Mouse (Mus musculus) heart, embryonic 10.5 days (tissue): Measurements from ENCODE around the gene Tatdn2. TPM values are rescaled to one million over a fixed set of nuclear protein-coding genes. Genes with fewer than 3 reads are reported as not detected.
"Not testable (repeated sequence)": the region's sequence is repeated elsewhere in the genome, so short reads cannot be mapped to it uniquely, and the experiment has no call there.

Experiments used
- DNase-seq: peaks from one replicate; pipeline ENCODE4 v3.0.0-alpha.2; 2017; ENCODE audit warnings: low spot score
- H3K27ac ChIP-seq: fragments of 300-500 bp; sonication (generic); 2 replicates; pipeline ENCODE4 v1.5.1; 2016; ENCODE audit warnings: mild to moderate bottlenecking
- H3K27me3 ChIP-seq: fragments of 300-500 bp; sonication (generic); 2 replicates; pipeline ENCODE4 v1.6.1; 2016; ENCODE audit warnings: mild to moderate bottlenecking; ENCODE audit not compliant: poor library complexity, insufficient read depth, severe bottlenecking
- H3K36me3 ChIP-seq: fragments of 300-500 bp; sonication (generic); 2 replicates; pipeline ENCODE4 v1.6.1; 2016; ENCODE audit warnings: mild to moderate bottlenecking, moderate library complexity
- H3K4me1 ChIP-seq: fragments of 300-500 bp; sonication (generic); 2 replicates; pipeline ENCODE4 v1.6.1; 2016; ENCODE audit warnings: mild to moderate bottlenecking
- H3K4me3 ChIP-seq: fragments of 300-500 bp; sonication (generic); 2 replicates; pipeline ENCODE4 v1.5.1; 2016; ENCODE audit warnings: mild to moderate bottlenecking, moderate library complexity
- H3K9me3 ChIP-seq: fragments of 300-500 bp; sonication (generic); 2 replicates; pipeline ENCODE4 v1.6.1; 2016; ENCODE audit warnings: mild to moderate bottlenecking, moderate library complexity
- WGBS: fragments of 180-500 bp; shearing (Covaris S2); methylation state at CpG from one replicate; pipeline ENCODE4 v1.1.7; 2016; 5-methylcytosine and 5-hydroxymethylcytosine counted together
- polyA plus RNA-seq: library from polyadenylated mRNA; unstranded; fragments of >200 nt; fragmentation: Nextera tagmentation; extraction: Ambion mirVana; gene quantifications from 2 replicates; pipeline ENCODE4 v1.2.1, GENCODE M21; 2016

Tatdn2 gene
- polyA plus RNA-seq, 1 experiment from 2014 or later: 0.84 TPM

DNA sequence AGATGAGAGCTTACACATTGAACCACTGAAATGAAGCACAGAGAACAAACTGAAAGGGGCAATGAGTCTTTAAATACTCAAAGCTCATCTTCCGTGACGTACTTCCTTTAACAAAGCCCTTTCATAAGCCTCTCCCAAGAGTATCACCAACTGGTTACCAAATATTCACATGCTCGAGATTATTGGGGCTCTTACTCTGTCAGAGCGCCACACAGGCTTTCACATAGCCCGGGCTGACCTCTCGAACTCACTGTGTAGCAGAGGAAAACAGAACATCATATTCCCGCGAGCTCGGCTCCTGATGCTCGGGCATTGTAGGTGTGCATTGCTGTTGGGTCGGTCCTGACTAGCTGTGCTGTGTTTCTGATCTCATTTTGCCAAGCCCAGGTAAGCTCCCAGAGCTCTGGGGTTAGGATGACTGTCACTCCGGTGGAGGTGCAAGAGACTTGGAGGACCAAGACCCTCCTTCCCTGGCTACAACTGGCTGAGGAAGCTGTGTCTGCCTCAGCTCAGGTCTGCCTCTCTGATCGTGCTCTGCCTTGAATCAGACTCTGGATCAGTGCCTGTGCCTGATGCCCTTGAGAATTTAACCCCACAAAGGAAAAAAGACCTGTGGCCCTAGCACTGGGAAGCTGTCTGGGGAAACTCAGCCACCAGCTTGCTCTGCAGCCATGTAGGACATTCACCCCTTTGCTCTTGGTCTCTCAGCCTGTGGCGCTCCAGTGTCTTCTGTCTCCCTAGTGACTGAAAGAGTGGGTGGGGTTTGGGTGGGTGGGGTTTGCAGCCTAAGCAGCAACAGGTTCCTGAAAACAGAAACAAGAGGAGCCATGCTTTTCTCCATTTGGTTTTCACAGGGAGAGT lies 36.1 kb upstream of the Tatdn2 start:
- peak overlapping the region; percentile 68 for H3K27ac ChIP-seq
- 71% methylated on average over 14 of the region's 14 CpGs for WGBS
- H3K4me3 ChIP-seq: no peak overlapping the region
- H3K4me1 ChIP-seq: peaks cover 31% of the 10 kb centered on the region
- no peaks in the 10 kb centered on the region for H3K9me3 ChIP-seq
- DNase-seq: no peak
- no peaks in the 10 kb centered on the region for H3K27me3 ChIP-seq
- no peaks in the 10 kb centered on the region for H3K36me3 ChIP-seq

GRCm38 (mm10) chr6:113661353-113662241 lies 35.3 kb upstream of the Tatdn2 start:
- Histone ChIP-seq H3K27ac (peak overlapping the region; percentile 68; the same call in 1 of the 2 replicates), H3K36me3 (no peaks in the 10 kb centered on the region), H3K27me3 (no peaks in the 10 kb centered on the region), H3K9me3 (no peaks in the 10 kb centered on the region), H3K4me3 (no peak overlapping the region), H3K4me1 (peaks cover 38% of the 10 kb centered on the region)
- DNase-seq: no peak
- 57% methylated on average over 12 of the region's 12 CpGs for WGBS

DNA sequence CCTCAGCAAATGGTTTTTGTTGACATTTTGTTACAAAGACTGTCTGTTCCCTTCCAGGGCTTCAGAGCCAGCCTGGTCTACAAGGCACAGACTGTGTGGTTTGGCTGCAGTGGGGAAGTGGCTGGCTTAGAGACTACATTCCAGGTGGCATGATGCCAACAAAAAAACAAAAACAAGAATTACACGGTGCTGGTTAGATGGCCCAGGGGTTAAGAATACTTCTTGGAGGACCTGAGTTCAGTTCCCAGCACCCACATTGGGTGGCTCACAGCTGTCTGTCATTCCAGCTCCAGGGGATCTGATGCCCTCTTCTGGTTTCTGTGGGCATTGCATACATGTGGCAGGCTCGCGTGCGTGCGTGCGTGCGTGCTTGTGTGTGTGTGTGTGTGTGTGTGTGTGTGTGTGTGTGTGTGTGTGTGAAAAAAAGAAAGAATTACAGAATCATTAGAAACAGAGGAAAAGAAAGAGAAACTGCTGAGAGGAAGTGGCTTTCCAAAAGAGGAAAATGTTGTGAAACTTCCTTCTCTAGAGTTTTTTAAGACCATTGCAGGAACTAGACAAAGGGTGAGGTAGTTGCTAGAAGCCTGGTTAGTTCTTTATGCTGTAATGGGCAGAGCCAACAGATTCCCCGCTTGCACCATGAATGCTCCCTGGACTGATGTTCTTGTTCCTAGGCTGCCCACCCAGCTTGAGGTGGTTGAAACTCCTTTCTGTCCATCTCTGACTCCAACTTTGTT lies 33.7 kb upstream of the Tatdn2 start:
- Histone ChIP-seq H3K4me3 (no peak overlapping the region), H3K9me3 (no peaks in the 10 kb centered on the region), H3K4me1 (peaks cover 51% of the 10 kb centered on the region), H3K27ac (no peak overlapping the region), H3K36me3 (0 out of 2 replicates have a peak, but pooled peaks cover 4% of the 10 kb centered on the region), H3K27me3 (no peaks in the 10 kb centered on the region)
- 96% methylated on average over 8 of the region's 8 CpGs for whole genome bisulfite sequencing
- no peak for DNase-seq

DNA sequence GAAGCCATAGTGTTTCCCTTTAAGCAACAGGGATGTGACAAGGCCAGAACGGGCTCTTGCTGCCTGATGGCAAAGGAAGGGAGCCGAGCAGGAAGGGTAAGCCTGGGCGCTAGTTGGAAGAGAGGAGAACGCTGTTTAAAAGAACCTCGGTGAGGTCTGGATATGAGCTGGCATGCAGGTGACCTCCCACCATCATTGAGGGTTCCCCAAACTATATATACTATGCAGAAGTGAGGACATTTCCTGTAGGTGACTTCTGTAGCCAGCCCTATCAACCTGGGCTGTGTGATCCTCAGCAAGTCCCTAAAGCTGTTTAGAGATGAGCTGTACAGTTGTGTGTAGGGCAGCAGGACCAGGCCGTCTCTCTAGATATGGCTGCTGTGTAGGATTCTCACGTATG lies 32.5 kb upstream of the Tatdn2 start:
- H3K27me3 ChIP-seq: no peaks in the 10 kb centered on the region
- H3K9me3 ChIP-seq: no peaks in the 10 kb centered on the region
- 0 out of 2 replicates have a peak, but pooled peaks cover 4% of the 10 kb centered on the region for H3K36me3 ChIP-seq
- 81% methylated on average over 7 of the region's 7 CpGs for WGBS
- DNase-seq: no peak
- H3K4me3 ChIP-seq: no peak overlapping the region
- H3K4me1 ChIP-seq: peaks cover 57% of the 10 kb centered on the region
- no peak overlapping the region for H3K27ac ChIP-seq

DNA sequence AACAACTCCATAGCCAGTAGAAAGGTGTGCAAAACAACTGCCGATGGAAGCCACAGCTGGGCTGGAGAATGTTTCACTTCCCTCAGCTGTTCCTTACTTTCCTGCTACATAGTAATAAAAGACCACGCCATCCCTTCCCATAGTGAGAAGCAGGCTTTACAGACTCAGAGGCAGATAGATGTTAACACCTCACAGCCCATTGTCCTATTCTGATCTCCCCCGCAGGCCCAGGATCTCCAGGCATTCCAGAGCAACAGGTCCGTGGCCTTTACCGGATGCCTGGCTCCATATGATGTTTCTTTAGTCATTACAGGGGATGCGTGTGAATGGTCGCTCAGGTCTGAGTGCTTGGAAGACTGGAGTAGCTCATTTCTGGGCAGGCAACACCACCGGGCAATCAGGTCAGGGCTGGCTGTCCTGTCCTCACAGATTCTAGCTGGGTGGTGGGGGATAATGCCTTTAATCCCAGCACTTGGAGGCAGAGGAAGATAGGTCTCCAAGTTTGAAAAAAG lies 29.2 kb upstream of the Tatdn2 start:
- Histone ChIP-seq H3K4me1 (peaks cover 41% of the 10 kb centered on the region), H3K9me3 (no peaks in the 10 kb centered on the region), H3K4me3 (no peak overlapping the region), H3K36me3 (0 out of 2 replicates have a peak, but pooled peaks cover 9% of the 10 kb centered on the region), H3K27ac (0 out of 2 replicates have a peak overlapping the region, but pooled peaks have one; percentile 37), H3K27me3 (no peaks in the 10 kb centered on the region)
- 54% methylated on average over 8 of the region's 8 CpGs for WGBS
- DNase-seq: no peak

DNA sequence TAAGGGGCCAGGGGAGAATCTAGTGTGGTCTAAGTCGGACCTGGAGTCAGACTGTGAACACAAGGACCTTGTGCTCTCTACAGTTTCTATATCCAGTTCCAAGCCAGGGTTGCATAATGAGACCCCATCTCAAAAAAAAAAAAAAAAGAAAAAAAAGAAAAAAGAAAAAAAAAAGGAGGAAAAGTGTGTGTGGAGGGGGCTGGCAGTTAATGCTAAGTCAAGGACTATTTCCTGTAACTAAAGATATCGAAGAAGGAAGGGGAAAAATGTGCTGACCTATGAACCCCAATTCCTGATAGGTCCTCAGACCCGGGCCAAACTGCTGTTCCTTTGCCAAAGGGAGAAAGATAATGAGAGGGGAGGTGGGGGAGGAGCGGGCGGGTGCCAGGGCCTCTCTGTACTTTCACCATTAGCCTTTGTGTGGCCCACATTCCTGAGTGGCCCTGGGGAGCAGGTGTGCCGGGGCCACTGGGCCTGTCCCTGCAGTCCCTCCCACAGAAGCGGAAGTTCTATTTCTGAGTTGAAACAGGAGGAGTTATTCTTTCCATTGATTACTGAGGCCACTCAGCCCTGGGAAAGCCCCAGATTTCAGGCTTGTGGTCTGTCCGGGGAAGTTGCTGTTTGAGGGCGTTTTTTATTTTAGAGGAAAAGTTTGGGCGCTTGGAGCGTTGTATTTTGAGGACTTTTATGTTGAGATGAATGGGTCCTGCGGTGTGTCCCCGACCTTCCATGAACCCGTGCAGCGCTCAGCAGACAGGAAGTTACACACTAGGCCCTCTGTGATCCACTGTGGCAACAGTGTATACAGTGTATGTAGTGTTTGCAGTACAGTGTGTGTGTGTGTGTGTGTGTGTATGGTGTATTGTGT lies 28.3 kb upstream of the Tatdn2 start:
- no peak for DNase-seq
- H3K27me3 ChIP-seq: no peaks in the 10 kb centered on the region
- H3K4me3 ChIP-seq: no peak overlapping the region
- H3K4me1 ChIP-seq: peaks cover 41% of the 10 kb centered on the region
- WGBS: 42% methylated on average over 15 of the region's 15 CpGs
- H3K36me3 ChIP-seq: 0 out of 2 replicates have a peak, but pooled peaks cover 12% of the 10 kb centered on the region
- no peaks in the 10 kb centered on the region for H3K9me3 ChIP-seq
- H3K27ac ChIP-seq: peak overlapping the region; percentile 83

DNA sequence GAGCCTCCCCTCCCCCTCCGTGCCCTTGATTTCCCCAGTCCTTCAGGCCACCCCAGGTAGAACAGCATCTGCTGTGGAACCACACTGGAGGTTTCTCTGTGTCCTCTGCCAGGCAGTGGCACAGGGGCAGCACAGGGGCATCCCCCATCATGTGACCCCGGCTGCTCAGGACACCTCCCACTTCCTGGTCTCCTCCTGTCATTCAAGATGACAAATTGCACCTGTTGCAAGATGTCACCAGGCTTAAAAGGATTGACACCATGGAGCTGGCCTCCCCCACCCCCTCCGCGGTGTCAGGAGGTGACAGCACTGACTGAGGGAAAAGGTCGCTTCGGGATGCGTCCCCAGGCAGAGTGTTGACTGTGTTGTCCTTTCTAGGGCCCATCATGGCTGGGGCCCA lies 27.0 kb upstream of the Tatdn2 start:
- no peaks in the 10 kb centered on the region for H3K27me3 ChIP-seq
- 0 out of 2 replicates have a peak, but pooled peaks cover 12% of the 10 kb centered on the region for H3K36me3 ChIP-seq
- no peak for DNase-seq
- WGBS: 54% methylated on average over 7 of the region's 7 CpGs
- H3K9me3 ChIP-seq: no peaks in the 10 kb centered on the region
- peaks cover 41% of the 10 kb centered on the region for H3K4me1 ChIP-seq
- H3K27ac ChIP-seq: peak overlapping the region; percentile 26; the same call in 1 of the 2 replicates
- H3K4me3 ChIP-seq: no peak overlapping the region

- H3K27ac ChIP-seq, DNase-seq, H3K36me3 ChIP-seq, H3K9me3 ChIP-seq, H3K4me3 ChIP-seq, H3K27me3 ChIP-seq: not testable (repeated sequence)
- peaks cover 30% of the 10 kb centered on the region for H3K4me1 ChIP-seq
- WGBS: 81% methylated on average over 1 of the region's 1 CpGs
These were observed 24.8 kb upstream of the Tatdn2 start for GRCm38 (mm10) chr6:113672029-113672428.

DNA sequence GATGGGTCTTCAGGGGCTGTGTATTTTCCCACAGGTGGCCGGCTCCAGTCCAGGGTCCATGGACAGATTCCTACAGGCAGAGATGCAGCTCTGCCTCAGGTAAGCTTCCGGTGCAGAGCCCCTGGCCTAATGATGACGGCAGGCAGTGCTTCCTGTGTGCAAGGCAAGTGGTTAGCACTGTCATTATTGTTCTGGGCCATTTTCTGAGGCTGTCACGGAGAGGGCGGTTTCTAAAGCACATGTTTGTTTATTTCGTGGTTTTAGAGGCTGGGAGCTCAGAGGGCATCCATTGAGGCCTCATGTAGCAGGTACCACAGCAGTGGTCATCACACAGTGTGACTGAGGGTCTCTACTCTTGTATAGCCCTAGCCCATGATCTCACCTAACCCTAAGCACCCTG lies 23.9 kb upstream of the Tatdn2 start:
- Histone ChIP-seq H3K27me3 (no peaks in the 10 kb centered on the region), H3K4me1 (peaks cover 22% of the 10 kb centered on the region), H3K9me3 (no peaks in the 10 kb centered on the region), H3K36me3 (0 out of 2 replicates have a peak, but pooled peaks cover 8% of the 10 kb centered on the region), H3K27ac (no peak overlapping the region), H3K4me3 (no peak overlapping the region)
- DNase-seq: no peak
- 80% methylated on average over 6 of the region's 6 CpGs for WGBS

- no peaks in the 10 kb centered on the region for H3K27me3 ChIP-seq
- H3K36me3 ChIP-seq: 0 out of 2 replicates have a peak, but pooled peaks cover 8% of the 10 kb centered on the region
- no peaks in the 10 kb centered on the region for H3K9me3 ChIP-seq
- no peak overlapping the region for H3K4me3 ChIP-seq
- H3K4me1 ChIP-seq: peaks cover 6% of the 10 kb centered on the region
- H3K27ac ChIP-seq: no peak overlapping the region
- no peak for DNase-seq
- 70% methylated on average over 4 of the region's 4 CpGs for WGBS
These were observed 21.6 kb upstream of the Tatdn2 start for GRCm38 (mm10) chr6:113675234-113675633.

GRCm38 (mm10) chr6:113675991-113676390 lies 20.9 kb upstream of the Tatdn2 start:
- no peaks in the 10 kb centered on the region for H3K9me3 ChIP-seq
- 0 out of 2 replicates have a peak, but pooled peaks cover 8% of the 10 kb centered on the region for H3K36me3 ChIP-seq
- H3K4me1 ChIP-seq: peaks cover 6% of the 10 kb centered on the region
- WGBS: 89% methylated on average over 9 of the region's 9 CpGs
- no peaks in the 10 kb centered on the region for H3K27me3 ChIP-seq
- H3K27ac ChIP-seq: no peak overlapping the region
- no peak overlapping the region for H3K4me3 ChIP-seq
- DNase-seq: no peak
